Mouse (Mus musculus) lung, postnatal 36 days (tissue): ENCODE results near the gene Sesn3.
"Not testable (repeated sequence)": the region's sequence is repeated elsewhere in the genome, so short reads cannot be mapped to it uniquely, and the experiment has no call there.

Experiments used
- DNase-seq: peaks from one replicate; pipeline ENCODE4 v3.0.0; 2022; ENCODE audit warnings: mixed read lengths

Sesn3 gene

DNA sequence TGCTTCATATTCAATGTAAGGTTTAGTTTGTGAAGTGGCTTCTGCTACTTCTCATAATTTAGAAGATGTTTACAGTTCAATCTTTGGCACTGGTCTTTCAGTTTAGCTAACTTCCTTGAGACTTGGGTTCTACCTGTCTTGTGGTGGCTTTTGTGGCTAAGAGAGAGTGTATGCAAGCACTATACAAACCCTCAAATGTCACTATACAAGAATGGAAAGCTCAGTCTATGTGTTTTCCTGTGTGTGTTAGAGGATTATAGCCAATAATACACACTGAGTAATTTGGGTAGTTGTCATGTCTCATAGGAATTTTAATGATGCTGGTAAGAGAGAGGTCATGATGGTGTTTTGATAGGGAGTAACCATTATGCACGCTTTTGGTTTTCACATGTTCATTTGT is 5.8 kb downstream of the Sesn3 start:
- no peak for DNase-seq

DNA sequence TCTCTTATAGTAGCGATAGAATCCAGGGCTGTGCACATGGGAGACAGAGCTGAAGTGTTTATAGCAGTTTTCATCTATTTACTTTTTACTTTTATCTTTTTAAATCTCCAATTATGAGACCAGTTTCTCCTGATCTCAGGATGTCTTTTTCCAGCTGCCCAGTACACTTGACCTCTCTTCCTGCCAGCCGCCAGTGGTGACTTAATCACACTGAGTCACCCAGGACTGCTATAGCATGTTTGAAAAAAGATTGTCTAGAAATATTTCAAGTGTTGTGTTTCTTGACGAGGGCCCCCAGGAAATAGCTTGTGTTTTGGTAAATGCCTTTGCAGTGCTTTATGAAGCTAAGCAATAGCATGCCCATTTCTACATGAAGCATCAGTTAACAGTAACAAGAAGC is 10.2 kb downstream of the Sesn3 start:
- no peak for DNase-seq

DNA sequence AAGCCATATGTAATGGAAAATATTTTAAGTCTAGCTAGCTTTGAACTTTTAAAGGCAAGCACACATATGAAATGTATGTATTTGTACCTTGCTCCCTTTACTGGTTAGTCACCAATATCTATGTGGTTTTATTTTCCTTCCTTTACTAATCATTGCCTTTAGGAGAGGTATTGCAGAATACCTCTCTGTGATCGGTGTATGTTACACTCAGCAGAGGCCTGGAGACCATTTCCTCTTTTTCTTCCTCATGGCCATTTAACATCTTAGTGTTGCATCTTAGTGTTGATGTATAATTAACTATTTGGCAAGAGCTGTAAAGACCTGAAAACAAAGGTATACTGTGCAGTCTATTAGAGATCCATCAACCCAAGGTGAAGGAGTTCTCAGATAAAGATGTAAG is 12.4 kb downstream of the Sesn3 start:
- DNase-seq = no peak

GRCm38 (mm10) chr9:14288500-14288899 is 13.6 kb downstream of the Sesn3 start:
- no peak for DNase-seq

DNA sequence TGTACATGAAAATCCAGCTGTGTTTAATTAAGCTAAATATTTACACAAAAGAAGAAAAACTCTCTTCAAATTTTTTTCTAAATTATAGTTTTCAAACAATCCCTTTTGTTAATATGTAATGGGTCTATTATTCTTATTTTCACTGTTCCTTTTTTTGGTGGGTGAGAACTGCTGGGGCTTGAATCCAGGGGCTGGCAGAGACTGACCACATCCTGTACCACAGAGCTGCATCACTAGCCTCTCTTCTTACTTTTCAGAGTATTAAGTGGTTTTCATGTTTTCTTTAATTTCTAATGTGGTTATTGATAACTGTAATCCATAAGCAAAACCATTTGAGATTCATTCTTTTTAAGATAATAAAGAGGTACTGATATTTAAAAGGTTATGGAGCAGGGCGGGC is 19.0 kb downstream of the Sesn3 start:
- DNase-seq = peak; percentile 13

- no peak for DNase-seq
Observed at GRCm38 (mm10) chr9:14295680-14296440, 21.0 kb downstream of the Sesn3 start.

DNA sequence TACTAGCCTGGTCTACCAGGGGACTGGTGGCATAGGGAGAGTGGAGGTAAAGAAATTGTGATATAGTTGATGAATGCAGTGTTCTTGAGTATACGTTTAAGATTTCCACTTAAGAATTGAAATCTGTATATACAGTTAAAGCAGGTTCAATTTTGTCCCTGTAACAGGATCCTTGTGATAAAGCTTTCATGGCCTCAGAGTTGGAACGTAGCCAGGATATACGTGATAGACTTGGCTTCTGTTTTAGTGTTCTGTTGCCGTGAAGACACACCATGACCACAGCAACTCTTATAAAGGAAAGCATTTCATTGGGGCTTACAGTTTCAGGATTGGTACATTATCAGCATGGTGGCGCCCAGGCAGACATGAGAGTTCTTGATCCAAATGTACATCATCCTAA is 22.3 kb downstream of the Sesn3 start:
- no peak for DNase-seq

GRCm38 (mm10) chr9:14299819-14300218 is 25.0 kb downstream of the Sesn3 start:
- DNase-seq = no peak

DNA sequence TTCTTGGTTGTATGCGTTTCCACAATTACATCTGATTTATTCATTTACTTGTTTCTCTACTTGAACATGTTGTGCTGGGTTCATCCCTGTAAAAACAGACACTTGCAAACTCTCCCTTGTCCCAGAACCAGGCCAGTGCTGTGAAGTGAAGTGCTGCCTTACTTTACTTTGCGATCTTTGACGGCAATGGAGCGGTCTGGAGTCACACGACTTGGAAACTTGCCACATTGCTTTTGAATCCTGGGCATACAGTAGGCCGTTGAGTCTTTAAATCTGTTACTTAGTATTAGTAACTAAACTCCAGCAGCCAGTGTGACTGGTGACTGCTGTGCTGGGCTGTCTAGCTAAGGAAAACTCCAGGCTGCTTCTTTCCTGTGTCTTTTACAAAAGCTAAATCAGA is 25.9 kb downstream of the Sesn3 start:
- DNase-seq = no peak

- DNase-seq = no peak
Observed at GRCm38 (mm10) chr9:14304262-14304968, 29.5 kb downstream of the Sesn3 start.

DNA sequence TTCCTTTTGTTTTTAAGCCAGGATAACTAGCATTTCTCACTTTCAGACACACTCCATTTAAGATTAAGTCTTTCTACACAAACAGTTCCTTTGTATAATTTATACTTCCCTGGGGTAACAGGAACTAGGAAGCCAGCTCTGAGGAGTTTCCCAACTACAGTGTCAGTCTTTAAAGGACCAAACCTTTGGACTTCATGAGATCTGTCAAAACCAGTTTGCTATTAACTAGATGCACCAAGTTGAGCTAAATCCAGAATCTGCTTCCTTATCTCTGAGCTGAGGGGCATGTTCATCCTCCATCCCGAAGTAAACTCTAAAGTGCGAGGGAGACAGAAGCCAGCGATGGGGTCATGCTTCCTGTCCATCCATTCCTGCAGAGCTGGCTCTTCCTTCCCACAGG is 32.5 kb downstream of the Sesn3 start:
- DNase-seq = no peak

DNA sequence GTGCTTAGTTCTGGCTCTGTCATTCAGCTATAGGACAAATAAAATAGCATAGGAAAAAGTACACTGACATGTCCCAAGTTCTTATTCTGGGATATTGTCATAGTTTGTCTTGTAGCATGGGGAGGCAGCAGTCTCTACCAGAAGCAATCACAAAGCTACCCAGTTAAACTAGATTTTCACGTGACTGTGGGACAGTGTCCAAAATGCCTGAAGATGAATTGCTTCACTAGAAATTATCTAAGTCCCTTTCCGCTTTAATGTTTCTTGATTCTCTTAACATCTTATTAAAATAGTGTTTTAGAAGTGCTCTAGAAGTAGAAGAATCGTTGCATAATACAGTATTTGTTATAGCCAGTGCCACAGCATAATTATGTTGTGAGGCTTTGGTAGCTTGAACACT is 39.1 kb downstream of the Sesn3 start:
- DNase-seq = no peak

- DNase-seq = no peak
Observed at GRCm38 (mm10) chr9:14314477-14314876, 39.6 kb downstream of the Sesn3 start.

GRCm38 (mm10) chr9:14316618-14317017 is 41.8 kb downstream of the Sesn3 start:
- no peak for DNase-seq

DNA sequence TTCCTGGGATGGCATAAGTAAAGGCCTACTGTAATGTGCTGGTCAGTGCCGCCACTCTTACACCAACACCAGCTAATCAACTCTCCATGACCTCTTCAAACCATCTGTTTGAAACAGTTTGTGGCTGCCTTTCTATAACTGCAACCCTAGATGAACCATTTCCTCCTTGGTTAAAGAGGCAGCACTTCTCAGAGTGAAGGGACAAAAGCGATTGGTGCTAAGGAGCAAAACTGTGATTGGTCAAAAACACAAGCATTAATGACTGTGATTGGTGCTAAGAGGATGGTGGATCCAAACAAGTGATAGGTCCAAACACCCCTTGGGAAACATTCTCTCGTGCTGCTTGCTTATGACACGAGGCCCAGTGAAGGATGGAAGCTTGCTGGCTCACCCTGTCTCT is 61.0 kb downstream of the Sesn3 start:
- no peak for DNase-seq

DNA sequence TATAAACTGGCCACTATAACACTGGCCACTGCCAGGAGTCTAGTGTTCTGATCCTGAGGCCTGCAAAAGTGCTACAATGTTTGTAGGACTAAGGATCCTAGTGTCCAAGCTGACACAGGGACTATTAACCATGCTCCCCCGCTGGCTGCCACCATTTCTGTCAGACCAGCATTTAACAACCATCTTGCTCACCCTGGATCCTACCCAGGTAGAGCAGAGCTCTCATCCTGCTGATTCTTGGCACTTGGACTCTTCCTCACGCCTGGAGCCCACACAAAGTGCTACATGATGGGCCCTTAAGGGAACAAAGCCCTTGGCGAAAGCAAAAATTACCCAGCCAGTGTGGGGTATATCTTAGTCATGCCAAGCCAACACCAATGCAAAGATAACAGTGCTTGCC is 62.0 kb downstream of the Sesn3 start:
- DNase-seq = no peak

- DNase-seq = no peak
Observed at GRCm38 (mm10) chr9:14338701-14339100, 63.8 kb downstream of the Sesn3 start.

- DNase-seq = peak; percentile 85
Observed at GRCm38 (mm10) chr9:14342041-14342668, 67.3 kb downstream of the Sesn3 start.

- not testable (repeated sequence) for DNase-seq
Observed at GRCm38 (mm10) chr9:14345866-14346265, 71.0 kb downstream of the Sesn3 start.

GRCm38 (mm10) chr9:14348416-14348815 is 73.5 kb downstream of the Sesn3 start:
- DNase-seq = peak; percentile 32

GRCm38 (mm10) chr9:14349380-14349779 is 74.5 kb downstream of the Sesn3 start:
- DNase-seq = no peak

DNA sequence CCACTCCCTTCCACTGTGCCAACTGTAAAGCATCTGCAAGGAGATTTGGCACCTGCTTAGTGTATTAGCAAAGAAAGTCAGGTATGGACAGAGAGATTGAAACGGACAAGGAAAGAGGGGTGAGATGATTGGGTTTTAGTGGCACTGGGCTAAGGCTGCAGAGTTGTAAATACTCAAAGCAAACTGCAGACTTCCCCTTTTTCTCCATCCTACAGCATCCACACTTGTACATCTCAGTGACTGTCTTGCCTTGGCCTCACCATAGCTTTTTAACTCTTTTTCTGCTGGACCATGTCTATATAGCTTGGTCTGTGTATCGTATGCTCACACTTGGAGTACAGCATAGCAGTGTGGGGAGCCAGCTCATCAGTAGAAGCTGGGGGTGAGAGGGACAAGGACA is 75.9 kb downstream of the Sesn3 start:
- DNase-seq = no peak

DNA sequence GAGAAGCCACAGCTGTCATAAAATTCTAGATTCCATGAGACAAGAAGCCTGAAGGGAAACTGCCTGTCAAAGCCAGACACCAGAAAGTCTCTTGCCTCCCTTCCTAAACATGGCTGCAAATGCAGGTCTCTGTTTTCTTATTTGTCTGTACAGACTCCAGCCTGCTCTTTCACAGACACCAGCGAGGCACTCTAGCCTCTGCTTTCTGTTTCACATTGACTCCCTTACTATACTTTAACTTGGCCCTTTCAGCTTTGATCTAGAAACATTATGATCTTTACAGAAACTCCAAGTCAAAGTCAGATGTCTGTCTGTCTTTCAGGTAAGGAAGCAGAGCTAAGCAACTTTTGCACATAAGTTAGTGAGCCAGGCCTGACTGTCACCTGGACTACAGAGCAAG is 77.5 kb downstream of the Sesn3 start:
- DNase-seq = no peak

GRCm38 (mm10) chr9:14354852-14355251 is 80.0 kb downstream of the Sesn3 start:
- DNase-seq = no peak
